Mouse (Mus musculus): ENCODE measurements around the gene S100a7a. TPM values are rescaled to one million over a fixed set of nuclear protein-coding genes. Genes with fewer than 3 reads are reported as not detected.

S100a7a gene
- total and polyA plus RNA-seq, 3 experiments: not detected

GRCm38 (mm10) chr3:90702244-90702643 lies 48.4 kb downstream of the S100a7a start:
- H3K9ac ChIP-seq (ENCODE audit: control insufficient read depth, low read depth, low read length, poor library complexity, severe bottlenecking): no peak overlapping the region
- no peaks in the 10 kb centered on the region for H3K36me3 ChIP-seq (ENCODE audit: control insufficient read depth in 1 of 2, insufficient read depth in 2 of 2, low read length in 2 of 2)
- peaks cover 1 to 9% of the 10 kb centered on the region in 2 experiments; a peak in 2 of 4 replicates for H3K27me3 ChIP-seq (ENCODE audit: control insufficient read depth in 1 of 2, insufficient read depth in 2 of 2, low read length in 2 of 2)
- H3K79me2 ChIP-seq (ENCODE audit: control insufficient read depth, insufficient read depth, low read length, poor library complexity): no peaks in the 10 kb centered on the region
- no peak for TF ChIP-seq HCFC1 (IDR thresholded peaks at IDR 0.05; ENCODE audit: low read depth, low read length)
- no peak for TF ChIP-seq NELFE (IDR thresholded peaks at IDR 0.05; ENCODE audit: low read depth, low read length)
- no peak for TF ChIP-seq MYC (IDR thresholded peaks at IDR 0.05; ENCODE audit: low read depth, low read length)
- no peak for TF ChIP-seq UBTF (IDR thresholded peaks at IDR 0.05; ENCODE audit: borderline replicate concordance, insufficient read depth, low read depth, low read length)
- no peak for TF ChIP-seq BHLHE40 (IDR thresholded peaks at IDR 0.05; ENCODE audit: borderline replicate concordance, low read depth, low read length)
- no peak for TF ChIP-seq ZC3H11A (IDR thresholded peaks at IDR 0.05; ENCODE audit: low read depth, low read length)
- no peak for TF ChIP-seq CHD1 (IDR thresholded peaks at IDR 0.05; ENCODE audit: low read depth, low read length)
- TF ChIP-seq SIN3A (IDR thresholded peaks at IDR 0.05; ENCODE audit: low read length): no peak
- TF ChIP-seq SMC3 (IDR thresholded peaks at IDR 0.05; ENCODE audit: low read depth, low read length): no peak
- TF ChIP-seq EP300 (IDR thresholded peaks at IDR 0.05; ENCODE audit: low read depth in 1 of 2, low read length in 2 of 2): no peak
- TF ChIP-seq MYB (IDR thresholded peaks at IDR 0.05; ENCODE audit: low read depth, low read length): no peak
- no peak for TF ChIP-seq ZMIZ1 (IDR thresholded peaks at IDR 0.05; ENCODE audit: low read depth, low read length)
- TF ChIP-seq USF1 (IDR thresholded peaks at IDR 0.05; ENCODE audit: low read depth, low read length): no peak
- H3K27ac ChIP-seq (ENCODE audit: control insufficient read depth, low read depth, low read length): no peak overlapping the region
- no peak overlapping the region for H3K4me3 ChIP-seq (ENCODE audit: control insufficient read depth in 1 of 2, insufficient read depth in 1 of 2, low read depth in 2 of 2, low read length in 2 of 2)
- no peak for DNase-seq (ENCODE audit: low read depth, low spot score)
- H3K9me3 ChIP-seq (replicated peaks; ENCODE audit: insufficient read depth, low read length): no peaks in the 10 kb centered on the region
- no peaks in the 10 kb centered on the region for H3K4me1 ChIP-seq (ENCODE audit: control insufficient read depth in 1 of 2, insufficient read depth in 2 of 2, low read length in 2 of 2)

Other genes with a start within 250 kb of the S100a7a start
- gene Ints3, start 220.4 kb upstream of the S100a7a start, total RNA-seq (2012; rRNA removed): 55.9 and 58.5 TPM in 2 replicates
- gene Ints3, start 220.4 kb upstream of the S100a7a start, polyA plus RNA-seq (2012; ENCODE audit: insufficient read depth in 1 of 2, insufficient read length in 2 of 2, low read depth in 1 of 2, low replicate concordance in 2 of 2, missing spikeins in 1 of 2): 100 to 1,000 TPM; 101 to 115 TPM
- not detected in 2 replicates for gene Npr1, start 188.2 kb upstream of the S100a7a start, total RNA-seq (2012; rRNA removed)
- under 1 TPM in 1 of 2 experiments, not detected in 1; 0.11 TPM for gene Npr1, start 188.2 kb upstream of the S100a7a start, polyA plus RNA-seq (2012; ENCODE audit: insufficient read depth in 1 of 2, insufficient read length in 2 of 2, low read depth in 1 of 2, low replicate concordance in 2 of 2, missing spikeins in 1 of 2)
- gene Ilf2, start 177.9 kb upstream of the S100a7a start, total RNA-seq (2012; rRNA removed): 162 and 175 TPM in 2 replicates
- gene Ilf2, start 177.9 kb upstream of the S100a7a start, polyA plus RNA-seq (2012; ENCODE audit: insufficient read depth in 1 of 2, insufficient read length in 2 of 2, low read depth in 1 of 2, low replicate concordance in 2 of 2, missing spikeins in 1 of 2): 100 to 1,000 TPM; 107 to 223 TPM
- 24.5 and 25.2 TPM in 2 replicates for gene Snapin, start 163.0 kb upstream of the S100a7a start, total RNA-seq (2012; rRNA removed)
- 10 to 100 TPM in 1 of 2 experiments, not detected in 1; 46.8 TPM for gene Snapin, start 163.0 kb upstream of the S100a7a start, polyA plus RNA-seq (2012; ENCODE audit: insufficient read depth in 1 of 2, insufficient read length in 2 of 2, low read depth in 1 of 2, low replicate concordance in 2 of 2, missing spikeins in 1 of 2)
- gene Chtop, start 144.5 kb upstream of the S100a7a start, total RNA-seq (2012; rRNA removed): 201 and 202 TPM in 2 replicates
- 100 to 1,000 TPM in 1 of 2 experiments, not detected in 1; 320 TPM for gene Chtop, start 144.5 kb upstream of the S100a7a start, polyA plus RNA-seq (2012; ENCODE audit: insufficient read depth in 1 of 2, insufficient read length in 2 of 2, low read depth in 1 of 2, low replicate concordance in 2 of 2, missing spikeins in 1 of 2)
- gene S100a1, start 139.6 kb upstream of the S100a7a start, total RNA-seq (2012; rRNA removed): 8.7 and 14.4 TPM in 2 replicates
- 10 to 100 TPM in 1 of 2 experiments, not detected in 1; 22.2 TPM for gene S100a1, start 139.6 kb upstream of the S100a7a start, polyA plus RNA-seq (2012; ENCODE audit: insufficient read depth in 1 of 2, insufficient read length in 2 of 2, low read depth in 1 of 2, low replicate concordance in 2 of 2, missing spikeins in 1 of 2)
- gene S100a13, start 139.6 kb upstream of the S100a7a start, total RNA-seq (2012; rRNA removed): 26.1 and 29.9 TPM in 2 replicates
- gene S100a13, start 139.6 kb upstream of the S100a7a start, polyA plus RNA-seq (2012; ENCODE audit: insufficient read depth in 1 of 2, insufficient read length in 2 of 2, low read depth in 1 of 2, low replicate concordance in 2 of 2, missing spikeins in 1 of 2): 10 to 100 TPM in 1 of 2 experiments, not detected in 1; 22.0 TPM
- not detected in 2 replicates for gene S100a14, start 127.2 kb upstream of the S100a7a start, total RNA-seq (2012; rRNA removed)
- gene S100a14, start 127.2 kb upstream of the S100a7a start, polyA plus RNA-seq (2012; ENCODE audit: insufficient read depth in 1 of 2, insufficient read length in 2 of 2, low read depth in 1 of 2, low replicate concordance in 2 of 2, missing spikeins in 1 of 2): not detected
- not detected in 2 replicates for gene S100a16, start 116.8 kb upstream of the S100a7a start, total RNA-seq (2012; rRNA removed)
- gene S100a16, start 116.8 kb upstream of the S100a7a start, polyA plus RNA-seq (2012; ENCODE audit: insufficient read depth in 1 of 2, insufficient read length in 2 of 2, low read depth in 1 of 2, low replicate concordance in 2 of 2, missing spikeins in 1 of 2): not detected
- 0.04 TPM in 1 of 2 replicates, not detected in the other for gene S100a3, start 93.4 kb upstream of the S100a7a start, total RNA-seq (2012; rRNA removed)
- gene S100a3, start 93.4 kb upstream of the S100a7a start, polyA plus RNA-seq (2012; ENCODE audit: insufficient read depth in 1 of 2, insufficient read length in 2 of 2, low read depth in 1 of 2, low replicate concordance in 2 of 2, missing spikeins in 1 of 2): under 1 TPM in 1 of 2 experiments, not detected in 1; 0.03 TPM
- not detected in 2 replicates for gene S100a2, start 63.8 kb upstream of the S100a7a start, total RNA-seq (2012; rRNA removed)
- not detected for gene S100a2, start 63.8 kb upstream of the S100a7a start, polyA plus RNA-seq (2012; ENCODE audit: insufficient read depth in 1 of 2, insufficient read length in 2 of 2, low read depth in 1 of 2, low replicate concordance in 2 of 2, missing spikeins in 1 of 2)
- not detected in 2 replicates for gene Gm42674, start 52.1 kb upstream of the S100a7a start, total RNA-seq (2012; rRNA removed)
- not detected for gene Gm42674, start 52.1 kb upstream of the S100a7a start, polyA plus RNA-seq (2012; ENCODE audit: insufficient read depth in 1 of 2, insufficient read length in 2 of 2, low read depth in 1 of 2, low replicate concordance in 2 of 2, missing spikeins in 1 of 2)
- gene S100a4, start 50.2 kb upstream of the S100a7a start, total RNA-seq (2012; rRNA removed): 0.73 and 0.82 TPM in 2 replicates
- gene S100a4, start 50.2 kb upstream of the S100a7a start, polyA plus RNA-seq (2012; ENCODE audit: insufficient read depth in 1 of 2, insufficient read length in 2 of 2, low read depth in 1 of 2, low replicate concordance in 2 of 2, missing spikeins in 1 of 2): 1 to 10 TPM in 1 of 2 experiments, not detected in 1; 2.3 TPM
- gene S100a5, start 45.5 kb upstream of the S100a7a start, total RNA-seq (2012; rRNA removed): not detected in 2 replicates
- not detected for gene S100a5, start 45.5 kb upstream of the S100a7a start, polyA plus RNA-seq (2012; ENCODE audit: insufficient read depth in 1 of 2, insufficient read length in 2 of 2, low read depth in 1 of 2, low replicate concordance in 2 of 2, missing spikeins in 1 of 2)
- gene S100a6, start 41.1 kb upstream of the S100a7a start, total RNA-seq (2012; rRNA removed): 0.85 and 2.1 TPM in 2 replicates
- gene S100a6, start 41.1 kb upstream of the S100a7a start, polyA plus RNA-seq (2012; ENCODE audit: insufficient read depth in 1 of 2, insufficient read length in 2 of 2, low read depth in 1 of 2, low replicate concordance in 2 of 2, missing spikeins in 1 of 2): 1 to 10 TPM in 1 of 2 experiments, not detected in 1; 4.7 TPM
- not detected in 2 replicates for gene S100a8, start 15.0 kb downstream of the S100a7a start, total RNA-seq (2012; rRNA removed)
- gene S100a8, start 15.0 kb downstream of the S100a7a start, polyA plus RNA-seq (2012; ENCODE audit: insufficient read depth in 1 of 2, insufficient read length in 2 of 2, low read depth in 1 of 2, low replicate concordance in 2 of 2, missing spikeins in 1 of 2): not detected
- not detected in 2 replicates for gene S100a9, start 41.7 kb downstream of the S100a7a start, total RNA-seq (2012; rRNA removed)
- not detected for gene S100a9, start 41.7 kb downstream of the S100a7a start, polyA plus RNA-seq (2012; ENCODE audit: insufficient read depth in 1 of 2, insufficient read length in 2 of 2, low read depth in 1 of 2, low replicate concordance in 2 of 2, missing spikeins in 1 of 2)
- gene Pglyrp4, start 72.9 kb downstream of the S100a7a start, total RNA-seq (2012; rRNA removed): not detected in 2 replicates
- not detected for gene Pglyrp4, start 72.9 kb downstream of the S100a7a start, polyA plus RNA-seq (2012; ENCODE audit: insufficient read depth in 1 of 2, insufficient read length in 2 of 2, low read depth in 1 of 2, low replicate concordance in 2 of 2, missing spikeins in 1 of 2)
- gene Gm5849, start 123.9 kb downstream of the S100a7a start, total RNA-seq (2012; rRNA removed): not detected in 2 replicates
- gene Gm5849, start 123.9 kb downstream of the S100a7a start, polyA plus RNA-seq (2012; ENCODE audit: insufficient read depth in 1 of 2, insufficient read length in 2 of 2, low read depth in 1 of 2, low replicate concordance in 2 of 2, missing spikeins in 1 of 2): not detected

All from MEL (cell line).